Mouse (Mus musculus): ENCODE measurements around the gene Tmem161a.

GRCm38 (mm10) chr8:70147678-70148607, 24.2 kb upstream of the Tmem161a start:
- no peak for TF ChIP-seq POLR2A (IDR thresholded peaks at IDR 0.05; ENCODE audit: extremely low read depth, insufficient read depth, low read length)
- no peak for TF ChIP-seq CTCF (IDR thresholded peaks at IDR 0.05; ENCODE audit: low read depth, low read length)
